Mouse (Mus musculus) urinary bladder, postnatal 25 days (tissue): ENCODE data around the gene Itgb1bp2.

Source experiments
- DNase-seq: peaks from one replicate; pipeline ENCODE4 v3.0.0; 2022; ENCODE audit warnings: low spot score

The Itgb1bp2 gene

GRCm38 (mm10) chrX:101448886-101449475 lies at the start of gene Itgb1bp2:
Itgb1bp2 (plus strand) TSS chrX:101449088.
- no peak for DNase-seq

- DNase-seq = peak; percentile 35
Measured at GRCm38 (mm10) chrX:101418946-101419724, 29.8 kb upstream of the Itgb1bp2 start.

- DNase-seq = peak; percentile 64
Measured at GRCm38 (mm10) chrX:101419725-101420699, 28.9 kb upstream of the Itgb1bp2 start.

GRCm38 (mm10) chrX:101420700-101421095 lies 28.2 kb upstream of the Itgb1bp2 start, which contains the start of gene Zmym3:
Zmym3 (minus strand) TSS chrX:101420849.
- no peak for DNase-seq

GRCm38 (mm10) chrX:101423462-101423861 lies 25.4 kb upstream of the Itgb1bp2 start:
- DNase-seq = no peak

GRCm38 (mm10) chrX:101427774-101428173 lies 21.1 kb upstream of the Itgb1bp2 start:
- no peak for DNase-seq

GRCm38 (mm10) chrX:101428785-101429141 lies 20.1 kb upstream of the Itgb1bp2 start:
- DNase-seq = no peak

- peak; percentile 54 for DNase-seq
Measured at GRCm38 (mm10) chrX:101429142-101429949, 19.5 kb upstream of the Itgb1bp2 start, which contains the start of gene Nono. Nono (plus strand) TSS chrX:101429318.

GRCm38 (mm10) chrX:101429976-101430375 lies 18.9 kb upstream of the Itgb1bp2 start:
- no peak for DNase-seq

GRCm38 (mm10) chrX:101451147-101451546 lies 2.3 kb downstream of the Itgb1bp2 start:
- DNase-seq = no peak

GRCm38 (mm10) chrX:101451591-101451990 lies 2.7 kb downstream of the Itgb1bp2 start:
- DNase-seq = no peak

GRCm38 (mm10) chrX:101472202-101472601 lies 23.3 kb downstream of the Itgb1bp2 start:
- no peak for DNase-seq

- no peak for DNase-seq
Measured at GRCm38 (mm10) chrX:101481604-101482350, 32.9 kb downstream of the Itgb1bp2 start.

- DNase-seq = peak; percentile 20
Measured at GRCm38 (mm10) chrX:101486487-101487152, 37.7 kb downstream of the Itgb1bp2 start.
